Mouse (Mus musculus): ENCODE measurements around the gene Sprr2h. TPM values are rescaled to one million over a fixed set of nuclear protein-coding genes. Genes with fewer than 3 reads are reported as not detected.

The Sprr2h gene
- polyA plus RNA-seq, 2 experiments, result not detected

GRCm38 (mm10) chr3:92364887-92365286 lies 20.6 kb upstream of the Sprr2h start, which contains the start of gene Sprr2f:
Gene Sprr2f (plus strand): TSS chr3:92365187.
- TF ChIP-seq CTCF (IDR thresholded peaks at IDR 0.05; ENCODE audit: low read depth) (no peak), EP300 (IDR thresholded peaks at IDR 0.05; ENCODE audit: low read depth) (no peak)
- Histone ChIP-seq H3K36me3 (replicated peaks; ENCODE audit: control insufficient read depth, insufficient read depth, low read depth) (no peaks in the 10 kb centered on the region), H3K4me3 (ENCODE audit: insufficient read depth in 1 of 2, low read depth in 2 of 2, low read length in 2 of 2) (no peak within 1 kb of the TSS), H3K4me2 (ENCODE audit: low read depth) (no peak within 1 kb of the TSS), H3K9ac (replicated peaks) (no peak within 1 kb of the TSS), H3K27me3 (ENCODE audit: control insufficient read depth, insufficient read depth, low read length) (no peaks in the 10 kb centered on the region), H3K9me3 (ENCODE audit: control insufficient read depth, low read length) (no peaks in the 10 kb centered on the region), H3K4me1 (replicated peaks; ENCODE audit: control insufficient read depth in 2 of 2, insufficient read depth in 2 of 2, low read length in 1 of 2) (no peaks in the 10 kb centered on the region), H3K27ac (no peak within 1 kb of the TSS)
- no peak for DNase-seq (ENCODE audit: low read depth in 3 of 3, low spot score in 3 of 3)
- WGBS (ENCODE audit: insufficient replicate concordance), result 45% methylated on average over 3 of the region's 3 CpGs
- ATAC-seq (ENCODE audit: insufficient read depth), result no peak

GRCm38 (mm10) chr3:92373613-92374012 lies 11.9 kb upstream of the Sprr2h start:
- Histone ChIP-seq H3K36me3 (replicated peaks; ENCODE audit: control insufficient read depth, insufficient read depth, low read depth) (no peaks in the 10 kb centered on the region), H3K27me3 (ENCODE audit: control insufficient read depth, insufficient read depth, low read length) (no peaks in the 10 kb centered on the region), H3K9me3 (ENCODE audit: control insufficient read depth, low read length) (no peaks in the 10 kb centered on the region), H3K4me1 (replicated peaks; ENCODE audit: control insufficient read depth in 2 of 2, insufficient read depth in 2 of 2, low read length in 1 of 2) (no peaks in the 10 kb centered on the region), H3K4me2 (ENCODE audit: low read depth) (no peak overlapping the region), H3K27ac (no peak overlapping the region), H3K4me3 (ENCODE audit: insufficient read depth in 1 of 2, low read depth in 2 of 2, low read length in 2 of 2) (no peak overlapping the region), H3K9ac (replicated peaks) (no peak overlapping the region)
- ATAC-seq (ENCODE audit: insufficient read depth) (no peak), DNase-seq (ENCODE audit: low read depth in 3 of 3, low spot score in 3 of 3) (no peak)
- WGBS (ENCODE audit: insufficient replicate concordance), result 39% methylated on average over 2 of the region's 2 CpGs
- TF ChIP-seq EP300 (IDR thresholded peaks at IDR 0.05; ENCODE audit: low read depth), result no peak
- TF ChIP-seq CTCF (IDR thresholded peaks at IDR 0.05; ENCODE audit: low read depth), result no peak

GRCm38 (mm10) chr3:92394301-92394700 lies 8.8 kb downstream of the Sprr2h start:
- no peak for DNase-seq (ENCODE audit: low read depth in 3 of 3, low spot score in 3 of 3)
- WGBS (ENCODE audit: insufficient replicate concordance), result 21% methylated on average over 1 of the region's 1 CpGs
- Histone ChIP-seq H3K4me1 (replicated peaks; ENCODE audit: control insufficient read depth in 2 of 2, insufficient read depth in 2 of 2, low read length in 1 of 2) (no peaks in the 10 kb centered on the region), H3K36me3 (replicated peaks; ENCODE audit: control insufficient read depth, insufficient read depth, low read depth) (no peaks in the 10 kb centered on the region), H3K27ac (no peak overlapping the region), H3K27me3 (ENCODE audit: control insufficient read depth, insufficient read depth, low read length) (no peaks in the 10 kb centered on the region), H3K4me3 (ENCODE audit: insufficient read depth in 1 of 2, low read depth in 2 of 2, low read length in 2 of 2) (no peak overlapping the region), H3K4me2 (ENCODE audit: low read depth) (no peak overlapping the region), H3K9me3 (ENCODE audit: control insufficient read depth, low read length) (no peaks in the 10 kb centered on the region), H3K9ac (replicated peaks) (no peak overlapping the region)
- TF ChIP-seq CTCF (IDR thresholded peaks at IDR 0.05; ENCODE audit: low read depth), result no peak
- TF ChIP-seq EP300 (IDR thresholded peaks at IDR 0.05; ENCODE audit: low read depth), result no peak
- ATAC-seq (ENCODE audit: insufficient read depth), result no peak

GRCm38 (mm10) chr3:92407691-92408090 lies 22.2 kb downstream of the Sprr2h start, which contains the start of gene Sprr2i:
Gene Sprr2i (plus strand): TSS chr3:92407991.
- Histone ChIP-seq H3K4me3 (ENCODE audit: insufficient read depth in 1 of 2, low read depth in 2 of 2, low read length in 2 of 2) (no peak within 1 kb of the TSS), H3K27ac (no peak within 1 kb of the TSS), H3K9me3 (ENCODE audit: control insufficient read depth, low read length) (no peaks in the 10 kb centered on the region), H3K36me3 (replicated peaks; ENCODE audit: control insufficient read depth, insufficient read depth, low read depth) (no peaks in the 10 kb centered on the region), H3K4me1 (replicated peaks; ENCODE audit: control insufficient read depth in 2 of 2, insufficient read depth in 2 of 2, low read length in 1 of 2) (no peaks in the 10 kb centered on the region), H3K4me2 (ENCODE audit: low read depth) (no peak within 1 kb of the TSS), H3K27me3 (ENCODE audit: control insufficient read depth, insufficient read depth, low read length) (no peaks in the 10 kb centered on the region), H3K9ac (replicated peaks) (no peak within 1 kb of the TSS)
- TF ChIP-seq CTCF (IDR thresholded peaks at IDR 0.05; ENCODE audit: low read depth) (no peak), EP300 (IDR thresholded peaks at IDR 0.05; ENCODE audit: low read depth) (no peak)
- ATAC-seq (ENCODE audit: insufficient read depth) (no peak), DNase-seq (ENCODE audit: low read depth in 3 of 3, low spot score in 3 of 3) (no peak)
- WGBS (ENCODE audit: insufficient replicate concordance), result 57% methylated on average over 2 of the region's 2 CpGs

GRCm38 (mm10) chr3:92417782-92418181 lies 32.3 kb downstream of the Sprr2h start, which contains the start of gene Sprr2j-ps:
Gene Sprr2j-ps (plus strand): TSS chr3:92418082.
- Histone ChIP-seq H3K9me3 (ENCODE audit: control insufficient read depth, low read length) (no peaks in the 10 kb centered on the region), H3K27ac (no peak within 1 kb of the TSS), H3K27me3 (ENCODE audit: control insufficient read depth, insufficient read depth, low read length) (no peaks in the 10 kb centered on the region), H3K36me3 (replicated peaks; ENCODE audit: control insufficient read depth, insufficient read depth, low read depth) (no peaks in the 10 kb centered on the region), H3K4me3 (ENCODE audit: insufficient read depth in 1 of 2, low read depth in 2 of 2, low read length in 2 of 2) (no peak within 1 kb of the TSS), H3K9ac (replicated peaks) (no peak within 1 kb of the TSS), H3K4me2 (ENCODE audit: low read depth) (no peak within 1 kb of the TSS), H3K4me1 (replicated peaks; ENCODE audit: control insufficient read depth in 2 of 2, insufficient read depth in 2 of 2, low read length in 1 of 2) (no peaks in the 10 kb centered on the region)
- no peak for DNase-seq (ENCODE audit: low read depth in 3 of 3, low spot score in 3 of 3)
- TF ChIP-seq EP300 (IDR thresholded peaks at IDR 0.05; ENCODE audit: low read depth) (no peak), CTCF (IDR thresholded peaks at IDR 0.05; ENCODE audit: low read depth) (no peak)
- no peak for ATAC-seq (ENCODE audit: insufficient read depth)
- 62% methylated on average over 2 of the region's 2 CpGs for WGBS (ENCODE audit: insufficient replicate concordance)
